Mouse (Mus musculus) layer of hippocampus, adult 8-10 months (tissue): ENCODE measurements around the gene Btg3. TPM values are rescaled to one million over a fixed set of nuclear protein-coding genes. Genes with fewer than 3 reads are reported as not detected.

Source experiments
- DNase-seq, 2 experiments: peaks; one replicate each; pipeline ENCODE4 v3.0.0; 2022; ENCODE audit warnings: low spot score in 2 of 2
- total RNA-seq, 4 experiments: library from RNA; stranded (reverse); gene quantifications; 2 replicates each; pipeline ENCODE4 v1.2.4; 2022

Btg3 gene
- total RNA-seq, 4 experiments from 2014 or later = 13.7 to 16.6 (median 14.2) TPM

DNA sequence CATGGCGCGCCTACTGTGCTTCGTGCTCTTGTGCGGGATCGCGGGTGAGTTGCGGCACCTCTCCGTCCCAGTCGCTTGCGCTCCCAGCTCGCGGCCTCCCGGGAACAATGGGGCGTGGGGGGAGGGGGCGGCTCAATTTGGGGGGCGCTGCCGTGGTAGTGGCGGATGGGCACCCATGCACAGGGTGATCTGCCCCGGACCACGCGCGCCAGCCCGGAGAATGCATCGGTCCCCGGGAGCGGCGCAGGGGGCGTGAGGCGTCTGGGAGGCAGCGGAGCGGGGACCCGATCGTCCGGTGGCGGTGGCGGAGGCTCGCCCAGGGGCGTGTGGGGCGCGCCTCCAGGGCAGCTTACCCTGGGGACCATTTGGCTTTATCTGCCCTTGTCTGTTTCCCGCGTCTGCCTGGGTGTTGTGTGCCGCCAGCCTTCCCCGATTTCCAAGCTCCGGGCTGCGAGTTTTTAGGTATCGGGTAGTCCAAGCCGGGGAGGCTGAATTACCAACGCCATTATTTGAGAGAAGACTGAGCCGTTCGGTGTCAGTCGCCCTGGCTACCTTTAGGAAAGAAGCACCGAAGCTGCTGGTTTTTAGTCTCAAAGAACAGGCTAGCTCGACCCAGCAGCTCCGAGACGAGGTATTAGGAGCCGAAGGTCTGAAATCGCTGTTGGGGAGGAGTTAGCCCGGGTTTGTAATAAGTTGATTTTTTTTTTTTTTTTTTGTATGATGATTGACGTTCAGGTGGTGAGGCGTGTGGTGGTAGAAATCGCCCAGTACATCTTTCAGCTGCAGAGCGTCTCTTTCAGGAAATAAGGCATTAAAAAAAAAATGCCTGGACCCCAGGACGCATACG, 74.9 kb downstream of the Btg3 start:
- peak in 1 of 2 experiments; percentile 30 for DNase-seq

DNA sequence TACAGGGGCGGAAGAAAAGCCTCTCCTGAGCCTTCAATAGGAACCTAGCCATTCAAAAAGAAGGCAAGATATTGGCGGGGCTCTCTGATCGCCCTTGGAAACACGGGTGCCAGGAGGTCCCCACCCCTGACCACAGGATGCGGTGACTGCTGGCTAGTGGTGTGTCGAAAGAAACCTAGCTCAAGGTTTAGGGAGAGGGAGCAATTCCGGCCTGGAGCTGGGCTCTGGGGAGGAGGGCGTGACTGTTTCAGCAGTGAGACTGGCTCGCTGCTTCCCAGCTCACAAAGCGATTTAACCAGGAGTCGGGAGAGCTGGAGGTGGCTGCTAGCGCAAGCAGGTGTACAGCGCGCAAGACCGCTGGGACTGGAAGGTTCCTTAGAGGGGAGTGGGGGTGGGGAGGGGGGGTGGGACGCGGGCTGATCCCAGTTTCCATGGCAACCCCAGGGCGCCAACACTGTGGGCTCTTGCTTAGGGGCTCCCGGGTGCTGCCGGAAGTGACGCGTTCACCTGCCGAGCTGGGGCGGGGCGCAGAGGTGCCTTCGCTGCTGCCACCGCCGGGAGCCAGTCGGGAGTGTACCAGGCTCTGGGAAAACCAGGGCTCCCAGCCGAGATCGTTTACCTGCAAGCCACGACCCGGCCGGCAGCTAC, 75.7 kb downstream of the Btg3 start, which contains the start of gene Cxadr:
TSS of gene Cxadr (plus strand) at position 307 of the 648 bp plus-strand sequence.
- DNase-seq = peak; percentile 68 to 76

DNA sequence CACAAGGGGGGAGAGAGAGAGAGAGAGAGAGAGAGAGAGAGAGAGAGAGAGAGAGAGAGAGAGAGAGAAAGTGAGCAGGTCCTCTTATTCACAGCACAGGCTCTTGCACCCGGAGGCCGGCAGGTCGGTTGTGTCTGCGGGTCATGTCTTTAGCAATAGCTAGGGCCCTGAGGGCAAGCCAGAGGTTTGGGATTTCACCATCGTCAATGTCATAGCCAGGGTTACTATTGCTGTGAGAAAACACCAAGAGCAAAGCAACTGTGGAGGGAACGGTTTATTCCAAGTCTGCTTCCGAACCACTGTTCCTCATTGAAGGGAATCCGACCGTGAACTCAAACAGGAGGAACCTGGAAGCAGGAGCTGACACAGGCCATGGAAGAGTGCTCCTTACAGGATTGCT, 80.9 kb downstream of the Btg3 start:
- DNase-seq = no peak

DNA sequence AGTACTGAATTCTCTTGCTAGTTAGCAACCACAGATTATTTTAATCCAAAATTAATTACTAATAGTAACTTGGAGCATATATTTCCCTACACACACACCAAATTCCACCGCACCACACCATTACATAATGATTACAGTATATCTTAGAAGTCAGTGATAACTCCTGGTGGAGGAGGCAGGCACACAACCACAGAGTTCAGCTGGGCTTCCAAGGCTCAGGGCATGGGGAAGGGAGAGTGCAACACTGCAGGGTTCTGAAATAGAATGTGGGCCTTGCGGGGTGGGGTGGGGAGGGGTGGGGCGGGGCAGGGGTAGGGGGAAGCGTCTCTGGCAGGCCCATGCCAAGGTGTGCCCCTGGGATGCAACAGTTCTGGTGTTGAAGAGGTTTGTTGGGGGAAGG, 81.4 kb downstream of the Btg3 start:
- no peak for DNase-seq

DNA sequence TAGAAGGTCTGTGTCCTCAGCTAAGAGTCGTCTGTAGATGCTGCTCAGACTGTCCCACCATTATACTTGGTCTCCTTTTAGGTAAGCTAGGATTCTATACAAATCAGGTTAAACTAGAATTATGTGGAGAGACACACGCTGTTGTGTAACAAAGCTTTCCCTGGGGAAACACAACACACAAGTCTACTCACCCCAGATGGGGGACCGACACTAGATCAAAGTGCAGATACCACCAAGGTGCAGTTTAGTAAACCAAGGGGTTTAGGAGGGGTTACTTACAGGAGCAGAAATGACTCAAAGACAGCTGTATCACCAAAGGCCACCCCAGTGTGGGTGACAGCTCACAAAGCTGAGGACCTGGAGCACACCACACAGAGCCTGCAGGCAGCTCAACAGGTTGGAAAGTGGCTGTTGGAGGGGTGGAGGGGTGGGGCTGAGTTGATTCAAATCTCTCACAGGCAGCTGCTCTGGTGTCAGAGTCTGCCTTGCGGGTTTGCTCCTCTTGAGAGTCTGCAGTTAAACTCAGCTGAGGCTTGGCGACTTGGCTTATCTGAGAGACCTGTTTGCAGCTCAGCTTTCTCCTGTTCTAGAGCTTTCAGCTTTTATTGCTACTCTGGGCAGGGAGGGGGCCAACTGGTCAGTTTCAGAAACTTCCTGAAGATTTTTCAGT, 82.3 kb downstream of the Btg3 start:
- no peak for DNase-seq

DNA sequence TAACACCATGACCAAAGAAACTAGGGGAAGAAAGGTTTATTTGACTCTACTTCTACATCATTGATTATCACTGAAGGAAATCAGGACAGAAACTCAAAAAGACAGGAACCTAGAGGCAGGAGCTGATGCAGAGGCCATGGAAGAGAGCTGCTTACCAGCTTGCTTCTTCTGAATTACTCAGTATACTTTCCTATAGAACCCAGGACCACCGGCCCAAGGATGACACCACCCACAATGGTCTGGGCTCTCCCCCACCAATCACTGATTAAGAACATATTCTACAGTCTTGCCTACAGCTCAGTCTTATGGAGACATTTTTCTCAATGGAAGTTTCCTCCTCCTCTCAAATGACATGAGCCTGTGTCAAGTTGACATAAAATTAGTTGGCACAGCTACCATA, 82.9 kb downstream of the Btg3 start:
- DNase-seq = no peak

DNA sequence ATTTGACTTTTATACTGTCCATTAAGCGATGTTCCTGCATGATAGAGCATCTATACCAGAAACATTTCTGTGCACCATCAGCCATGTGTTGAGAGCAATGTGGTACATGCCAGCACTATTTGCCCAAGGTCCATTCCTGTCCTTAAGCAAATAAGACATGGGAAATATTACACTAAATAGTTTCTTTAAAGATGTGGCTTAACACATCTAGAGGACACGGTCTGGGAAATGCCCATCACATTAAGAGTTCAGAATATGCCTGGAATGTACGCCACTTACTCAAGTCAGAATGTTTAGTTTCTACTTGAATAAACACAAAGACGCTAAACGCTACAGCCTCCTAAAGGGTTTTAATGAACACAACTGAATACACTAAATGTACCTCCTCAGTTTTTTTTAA, 93.8 kb downstream of the Btg3 start:
- DNase-seq = no peak

Other genes starting within 250 kb of the Btg3 start
- 10 to 100 TPM; 15.7 to 23.2 (median 19.4) TPM for gene Cxadr, start 75.7 kb downstream of the Btg3 start, total RNA-seq
- gene D16Ertd472e, start 199.5 kb upstream of the Btg3 start, total RNA-seq = 10 to 100 TPM; 13.8 to 15.1 (median 13.9) TPM